Mouse (Mus musculus) lung, embryonic 16.5 days (tissue): ENCODE data around the gene 4933434E20Rik. TPM values are rescaled to one million over a fixed set of nuclear protein-coding genes. Genes with fewer than 3 reads are reported as not detected.

Source experiments
- ATAC-seq: fragments of 200-750 bp; cut with Nextera tagmentation; 2 replicates; pipeline ENCODE4 v1.8.0; 2017; ENCODE audit warnings: low read depth, mild to moderate bottlenecking, moderate library complexity
- H3K27ac ChIP-seq: fragments of 300-500 bp; sonication (generic); 2 replicates; pipeline ENCODE4 v1.5.1; 2014; ENCODE audit warnings: mild to moderate bottlenecking, control low read depth, low read length
- H3K27me3 ChIP-seq: fragments of 300-500 bp; sonication (generic); 2 replicates; pipeline ENCODE4 v1.6.1; 2014; ENCODE audit warnings: low read depth, low read length, mixed read lengths; ENCODE audit not compliant: control insufficient read depth, insufficient read depth
- H3K36me3 ChIP-seq: fragments of 300-500 bp; sonication (generic); 2 replicates; pipeline ENCODE4 v1.6.1; 2014; ENCODE audit warnings: low read length; ENCODE audit not compliant: control insufficient read depth, insufficient read depth
- H3K4me1 ChIP-seq: fragments of 300-500 bp; sonication (generic); replicated peaks from 2 replicates; pipeline ENCODE4 v1.6.1; 2014; ENCODE audit warnings: low read length, mixed read lengths; ENCODE audit not compliant: control insufficient read depth, insufficient read depth
- H3K4me2 ChIP-seq: fragments of 300-500 bp; sonication (generic); 2 replicates; pipeline ENCODE4 v1.6.1; 2014; ENCODE audit warnings: low read depth, low read length, control low read depth
- H3K4me3 ChIP-seq: fragments of 300-500 bp; sonication (generic); 2 replicates; pipeline ENCODE4 v1.5.1; 2014; ENCODE audit warnings: mild to moderate bottlenecking, low read length, control low read depth
- H3K9ac ChIP-seq: fragments of 300-500 bp; sonication (generic); 2 replicates; pipeline ENCODE4 v1.6.1; 2014; ENCODE audit warnings: low read length, control low read depth
- H3K9me3 ChIP-seq: fragments of 300-500 bp; sonication (generic); 2 replicates; pipeline ENCODE4 v1.6.1; 2016; ENCODE audit warnings: low read length; ENCODE audit not compliant: control insufficient read depth
- WGBS: fragments of 180-500 bp; shearing (Covaris S2); extraction: QIAGEN DNeasy Blood & Tissue Kit; methylation state at CpG from one replicate; pipeline ENCODE4 v1.1.7; 2014; 5-methylcytosine and 5-hydroxymethylcytosine counted together
- polyA plus RNA-seq: library from polyadenylated mRNA; unstranded; fragments of >200 nt; fragmentation: Nextera tagmentation; extraction: Ambion mirVana; gene quantifications from 2 replicates; pipeline ENCODE4 v1.2.1, GENCODE M21; 2015

4933434E20Rik gene
- polyA plus RNA-seq, 1 experiment from 2014 or later: 148 TPM

- Histone ChIP-seq H3K27ac (no peak overlapping the region), H3K4me3 (no peak overlapping the region), H3K9me3 (no peaks in the 10 kb centered on the region), H3K4me2 (no peak overlapping the region), H3K27me3 (no peaks in the 10 kb centered on the region), H3K36me3 (peaks cover 24% of the 10 kb centered on the region), H3K4me1 (no peaks in the 10 kb centered on the region), H3K9ac (no peak overlapping the region)
- 76% methylated on average over 6 of the region's 6 CpGs for WGBS
- ATAC-seq: no peak
Measured at GRCm38 (mm10) chr3:90061549-90061948, 10.1 kb downstream of the 4933434E20Rik start.

- peaks cover 24% of the 10 kb centered on the region for H3K36me3 ChIP-seq
- no peaks in the 10 kb centered on the region for H3K9me3 ChIP-seq
- no peak overlapping the region for H3K4me2 ChIP-seq
- H3K4me1 ChIP-seq: no peaks in the 10 kb centered on the region
- no peak overlapping the region for H3K27ac ChIP-seq
- no peak overlapping the region for H3K9ac ChIP-seq
- WGBS: 70% methylated on average over 2 of the region's 2 CpGs
- H3K4me3 ChIP-seq: no peak overlapping the region
- no peaks in the 10 kb centered on the region for H3K27me3 ChIP-seq
- ATAC-seq: no peak
Measured at GRCm38 (mm10) chr3:90062539-90062938, 11.1 kb downstream of the 4933434E20Rik start.

GRCm38 (mm10) chr3:90064383-90064782 lies 12.9 kb downstream of the 4933434E20Rik start:
- Histone ChIP-seq H3K4me3 (no peak overlapping the region), H3K9me3 (no peaks in the 10 kb centered on the region), H3K27ac (no peak overlapping the region), H3K4me1 (no peaks in the 10 kb centered on the region), H3K27me3 (no peaks in the 10 kb centered on the region), H3K9ac (no peak overlapping the region), H3K4me2 (no peak overlapping the region), H3K36me3 (peaks cover 18% of the 10 kb centered on the region)
- ATAC-seq: no peak
- WGBS: 74% methylated on average over 3 of the region's 3 CpGs

- Histone ChIP-seq H3K27me3 (no peaks in the 10 kb centered on the region), H3K4me3 (no peak overlapping the region), H3K36me3 (peaks cover 14% of the 10 kb centered on the region), H3K4me1 (no peaks in the 10 kb centered on the region), H3K9me3 (no peaks in the 10 kb centered on the region), H3K4me2 (no peak overlapping the region), H3K27ac (no peak overlapping the region), H3K9ac (no peak overlapping the region)
- 49% methylated on average over 3 of the region's 3 CpGs for WGBS
- ATAC-seq: no peak
Measured at GRCm38 (mm10) chr3:90065553-90065952, 14.1 kb downstream of the 4933434E20Rik start.

- no peak for ATAC-seq
- Histone ChIP-seq H3K27me3 (no peaks in the 10 kb centered on the region), H3K4me1 (no peaks in the 10 kb centered on the region), H3K9ac (no peak overlapping the region), H3K36me3 (peaks cover 4% of the 10 kb centered on the region; the same call in 1 of the 2 replicates), H3K9me3 (no peaks in the 10 kb centered on the region), H3K4me2 (no peak overlapping the region), H3K4me3 (no peak overlapping the region), H3K27ac (no peak overlapping the region)
- 85% methylated on average over 4 of the region's 4 CpGs for WGBS
Measured at GRCm38 (mm10) chr3:90067851-90068250, 16.4 kb downstream of the 4933434E20Rik start.

- Histone ChIP-seq H3K27me3 (no peaks in the 10 kb centered on the region), H3K9ac (no peak overlapping the region), H3K36me3 (no peaks in the 10 kb centered on the region), H3K27ac (no peak overlapping the region), H3K4me1 (no peaks in the 10 kb centered on the region), H3K9me3 (no peaks in the 10 kb centered on the region), H3K4me3 (no peak overlapping the region), H3K4me2 (no peak overlapping the region)
- 66% methylated on average over 7 of the region's 7 CpGs for WGBS
- no peak for ATAC-seq
Measured at GRCm38 (mm10) chr3:90069688-90070087, 18.3 kb downstream of the 4933434E20Rik start.

- H3K4me3 ChIP-seq: no peak within 1 kb of the TSS
- no peaks in the 10 kb centered on the region for H3K9me3 ChIP-seq
- H3K27ac ChIP-seq: no peak within 1 kb of the TSS
- H3K4me1 ChIP-seq: peaks cover 3% of the 10 kb centered on the region; the same call in 1 of the 2 replicates
- no peak within 1 kb of the TSS for H3K9ac ChIP-seq
- WGBS: 61% methylated on average over 4 of the region's 4 CpGs
- no peak for ATAC-seq
- H3K27me3 ChIP-seq: no peaks in the 10 kb centered on the region
- H3K36me3 ChIP-seq: no peaks in the 10 kb centered on the region
- no peak within 1 kb of the TSS for H3K4me2 ChIP-seq
Measured at GRCm38 (mm10) chr3:90072294-90072693, 20.9 kb downstream of the 4933434E20Rik start, which contains the start of gene Tpm3. TSS of gene Tpm3 (plus strand) at chr3:90072649.

- no peaks in the 10 kb centered on the region for H3K36me3 ChIP-seq
- no peak for ATAC-seq
- H3K4me2 ChIP-seq: no peak overlapping the region
- H3K27ac ChIP-seq: no peak overlapping the region
- H3K27me3 ChIP-seq: no peaks in the 10 kb centered on the region
- H3K4me3 ChIP-seq: no peak overlapping the region
- 11% methylated on average over 5 of the region's 5 CpGs for WGBS
- no peaks in the 10 kb centered on the region for H3K9me3 ChIP-seq
- H3K4me1 ChIP-seq: peaks cover 16% of the 10 kb centered on the region
- peak overlapping the region; percentile 31; the same call in 1 of the 2 replicates for H3K9ac ChIP-seq
Measured at GRCm38 (mm10) chr3:90076921-90077716, 25.7 kb downstream of the 4933434E20Rik start.

GRCm38 (mm10) chr3:90078224-90078623 lies 26.8 kb downstream of the 4933434E20Rik start:
- ATAC-seq: no peak
- Histone ChIP-seq H3K9ac (no peak overlapping the region), H3K4me1 (peaks cover 24% of the 10 kb centered on the region)

More at GRCm38 (mm10) chr3:90078224-90078623, 26.8 kb downstream of the 4933434E20Rik start:
- Histone ChIP-seq H3K36me3 (no peaks in the 10 kb centered on the region), H3K27me3 (no peaks in the 10 kb centered on the region), H3K4me2 (no peak overlapping the region), H3K9me3 (no peaks in the 10 kb centered on the region), H3K27ac (no peak overlapping the region), H3K4me3 (no peak overlapping the region)
- WGBS: 42% methylated on average over 5 of the region's 5 CpGs
